Comparison of ENCODE assay signal across 10 mouse cellular contexts in the genomic region with DNA sequence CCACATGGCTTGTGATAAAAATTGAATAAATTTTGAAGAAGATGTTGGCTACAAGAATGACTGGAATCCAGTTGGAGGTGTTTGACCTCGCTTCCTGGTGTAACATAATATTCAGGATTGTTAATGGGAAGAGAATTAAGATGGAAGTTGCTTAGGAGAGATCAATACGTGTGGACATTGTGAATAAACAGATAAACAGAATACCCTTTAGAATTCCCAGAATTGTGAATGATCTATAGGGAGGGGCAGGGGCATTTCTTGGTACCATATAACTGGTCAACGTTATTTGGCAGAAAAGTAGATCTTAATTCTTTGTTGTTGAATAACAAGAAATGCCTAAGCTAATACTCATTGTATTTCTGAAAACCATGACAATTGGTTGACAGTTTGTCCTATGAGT. TPM values are rescaled to one million over a fixed set of nuclear protein-coding genes. Genes with fewer than 3 reads are reported as not detected.
DNase-seq lines count a peak whose midpoint lies in the region; ATAC-seq and TF ChIP-seq lines count a peak whose summit lies in the region.
"Had no signal": no experiment of that assay in that cellular context is flagged by ENCODE, and none has a peak within 500 bp of the region (broad histone marks: within the 10 kb centered on the region; RNA-seq: fewer than 3 reads in every experiment).

No protein-coding gene starts in this region.

- peaks cover 24% of the 10 kb centered on the region for H3K36me3 ChIP-seq in erythroblast, embryonic 14.5 days (ENCODE audit: control insufficient read depth)
- H3K36me3 ChIP-seq in neural tube, embryonic 11.5 days (ENCODE audit: control insufficient read depth, insufficient read depth, low read length), result no peaks in the 10 kb centered on the region
- no peaks in the 10 kb centered on the region for H3K36me3 ChIP-seq in limb, embryonic 15.5 days
- H3K36me3 ChIP-seq in stomach, postnatal 0 days (ENCODE audit: control insufficient read depth, insufficient read depth, low read length), result no peaks in the 10 kb centered on the region

- H3K27ac ChIP-seq in neural tube, embryonic 11.5 days (ENCODE audit: low read depth, low read length), result no peak overlapping the region
- no peak overlapping the region for H3K27ac ChIP-seq in limb, embryonic 15.5 days
- no peak overlapping the region for H3K27ac ChIP-seq in stomach, postnatal 0 days (replicated peaks)

- H3K27me3 ChIP-seq in erythroblast, embryonic 14.5 days (ENCODE audit: control insufficient read depth), result no peaks in the 10 kb centered on the region; the same call in 1 of the 2 replicates
- H3K27me3 ChIP-seq in neural tube, embryonic 11.5 days (ENCODE audit: control insufficient read depth, insufficient read depth, low read length), result no peaks in the 10 kb centered on the region
- H3K27me3 ChIP-seq in limb, embryonic 15.5 days, result no peaks in the 10 kb centered on the region
- H3K27me3 ChIP-seq in stomach, postnatal 0 days (ENCODE audit: control insufficient read depth, insufficient read depth, low read length), result no peaks in the 10 kb centered on the region

- DNase-seq in neural tube, embryonic 11.5 days (ENCODE audit: low spot score), result no peak
- DNase-seq in neural tube, embryonic 10.5 days (ENCODE audit: extremely low spot score, low spot score), result no peak
- no peak for DNase-seq in stomach, postnatal 0 days (ENCODE audit: low spot score)
- DNase-seq in spleen, postnatal 14 days (ENCODE audit: low spot score in 2 of 2), result no peak
- DNase-seq in urinary bladder, adult 18-20 months (ENCODE audit: low spot score in 2 of 2), result no peak
- DNase-seq: adrenal gland, adult 8-10 months; gastrocnemius, postnatal 36 days had no signal

- WGBS in neural tube, embryonic 11.5 days, result 69% methylated on average over 3 of the region's 3 CpGs
- 82% methylated on average over 3 of the region's 3 CpGs for WGBS in limb, embryonic 15.5 days
- 55% methylated on average over 3 of the region's 3 CpGs for WGBS in stomach, postnatal 0 days

- no peaks in the 10 kb centered on the region for H3K9me3 ChIP-seq in erythroblast, embryonic 14.5 days (ENCODE audit: control insufficient read depth, low read length)
- H3K9me3 ChIP-seq in neural tube, embryonic 11.5 days (ENCODE audit: control insufficient read depth, low read length), result no peaks in the 10 kb centered on the region
- H3K9me3 ChIP-seq in limb, embryonic 15.5 days, result no peaks in the 10 kb centered on the region
- no peaks in the 10 kb centered on the region for H3K9me3 ChIP-seq in stomach, postnatal 0 days (ENCODE audit: control insufficient read depth, low read length)

- ATAC-seq in erythroblast, adult 5-6 weeks (replicated peaks; ENCODE audit: low FRiP score, poor library complexity, severe bottlenecking), result no peak
- ATAC-seq in neural tube, embryonic 11.5 days (ENCODE audit: insufficient read depth, low FRiP score, low TSS enrichment), result no peak
- ATAC-seq in limb, embryonic 15.5 days (ENCODE audit: insufficient number of reproducible peaks, low FRiP score, low TSS enrichment, low read depth), result no peak
- no peak for ATAC-seq in stomach, postnatal 0 days (ENCODE audit: low FRiP score, low TSS enrichment)

- no peak overlapping the region for H3K9ac ChIP-seq in neural tube, embryonic 11.5 days (ENCODE audit: low read length)
- no peak overlapping the region for H3K9ac ChIP-seq in limb, embryonic 15.5 days
- no peak overlapping the region for H3K9ac ChIP-seq in stomach, postnatal 0 days (ENCODE audit: low read length)

- TF ChIP-seq CTCF in stomach, postnatal 0 days (IDR thresholded peaks at IDR 0.05; ENCODE audit: low read depth), result no peak

- H3K4me3 ChIP-seq in erythroblast, embryonic 14.5 days (replicated peaks), result peak overlapping the region; percentile 99
- peak overlapping the region; percentile 6 for H3K4me3 ChIP-seq in neural tube, embryonic 11.5 days (ENCODE audit: low read depth, low read length)
- peak overlapping the region; percentile 18 for H3K4me3 ChIP-seq in limb, embryonic 15.5 days
- H3K4me3 ChIP-seq in stomach, postnatal 0 days (ENCODE audit: low read depth, low read length), result peak overlapping the region; percentile 82

- no peak for TF ChIP-seq EP300 in stomach, postnatal 0 days (optimal IDR thresholded peaks at IDR 0.05)

- H3K4me1 ChIP-seq in erythroblast, embryonic 14.5 days (ENCODE audit: control insufficient read depth), result peaks cover 33% of the 10 kb centered on the region
- H3K4me1 ChIP-seq in neural tube, embryonic 11.5 days (ENCODE audit: control insufficient read depth, insufficient read depth, low read length), result peaks cover 6% of the 10 kb centered on the region; the same call in 1 of the 2 replicates
- peaks cover 7% of the 10 kb centered on the region; the same call in 1 of the 2 replicates for H3K4me1 ChIP-seq in limb, embryonic 15.5 days
- H3K4me1 ChIP-seq in stomach, postnatal 0 days (replicated peaks; ENCODE audit: control insufficient read depth, insufficient read depth), result no peaks in the 10 kb centered on the region

- H3K4me2 ChIP-seq in neural tube, embryonic 11.5 days (ENCODE audit: low read depth), result peak overlapping the region; percentile 40
- H3K4me2 ChIP-seq in limb, embryonic 15.5 days, result peak overlapping the region; percentile 38
- H3K4me2 ChIP-seq in stomach, postnatal 0 days (replicated peaks; ENCODE audit: low read depth), result peak overlapping the region; percentile 87

RNA-seq across cellular contexts. Expression of a gene that starts 2.0 kb away (rescaled TPM):
- polyA plus RNA-seq in erythroblast, embryonic 14.5 days (2012), result 10.5 and 13.1 TPM in 2 replicates
- total RNA-seq in erythroblast, adult 5-6 weeks (2015; ENCODE audit: low replicate concordance), result 103 and 130 TPM in 2 replicates
- total RNA-seq in erythroblast, adult 5-6 weeks (2017; ENCODE audit: low replicate concordance), result 160 and 171 TPM in 2 replicates
- 6.1 and 6.3 TPM in 2 replicates for polyA plus RNA-seq in neural tube, embryonic 11.5 days (2014; fragmentation: Nextera tagmentation; extraction: Ambion mirVana)
- 2.8 and 3.1 TPM in 2 replicates for polyA plus RNA-seq in limb, embryonic 15.5 days (2015; fragmentation: Nextera tagmentation; extraction: Ambion mirVana)
- polyA plus RNA-seq in stomach, postnatal 0 days (2015; fragmentation: Nextera tagmentation; extraction: Ambion mirVana), result 3.6 and 4.4 TPM in 2 replicates

Comparison
In these comparisons a context has a peak if more than half of its experiments do, and no peak if none do; other contexts are left out.
1. H3K4me3 ChIP-seq: peak in every context shown above with its lines; median percentile 99 in erythroblast, embryonic 14.5 days; 82 in stomach, postnatal 0 days; 18 in limb, embryonic 15.5 days; 6 in neural tube, embryonic 11.5 days.